Mouse (Mus musculus) stomach, embryonic 16.5 days (tissue): ENCODE results near the gene 4632433K11Rik. TPM values are rescaled to one million over a fixed set of nuclear protein-coding genes. Genes with fewer than 3 reads are reported as not detected.
A peak's percentile ranks its signal among the peaks of the same experiment; 100 is the strongest.
"Not testable (repeated sequence)": the region's sequence is repeated elsewhere in the genome, so short reads cannot be mapped to it uniquely, and the experiment has no call there.

Source experiments
- ATAC-seq: fragments of 200-750 bp; cut with Nextera tagmentation; 2 replicates; pipeline ENCODE4 v1.8.0; 2017; ENCODE audit warnings: moderate number of reproducible peaks, moderate TSS enrichment; ENCODE audit not compliant: insufficient read depth, low FRiP score
- H3K27ac ChIP-seq: fragments of 300-500 bp; sonication (generic); 2 replicates; pipeline ENCODE4 v1.5.1; 2014; ENCODE audit warnings: low read length
- H3K27me3 ChIP-seq: fragments of 300-500 bp; sonication (generic); 2 replicates; pipeline ENCODE4 v1.6.1; 2014; ENCODE audit warnings: low read length, control low read depth, mixed read lengths; ENCODE audit not compliant: control insufficient read depth, insufficient read depth
- H3K36me3 ChIP-seq: fragments of 300-500 bp; sonication (generic); 2 replicates; pipeline ENCODE4 v1.6.1; 2014; ENCODE audit warnings: low read length; ENCODE audit not compliant: control insufficient read depth, insufficient read depth
- H3K4me1 ChIP-seq: fragments of 300-500 bp; sonication (generic); 2 replicates; pipeline ENCODE4 v1.6.1; 2014; ENCODE audit warnings: low read length, control low read depth, mixed read lengths; ENCODE audit not compliant: control insufficient read depth, insufficient read depth
- H3K4me2 ChIP-seq: fragments of 300-500 bp; sonication (generic); 2 replicates; pipeline ENCODE4 v1.6.1; 2014; ENCODE audit warnings: low read depth, low read length, mixed read lengths
- H3K4me3 ChIP-seq: fragments of 300-500 bp; sonication (generic); replicated peaks from 2 replicates; pipeline ENCODE4 v1.5.1; 2014; ENCODE audit warnings: mild to moderate bottlenecking, low read length
- H3K9ac ChIP-seq: fragments of 300-500 bp; sonication (generic); 2 replicates; pipeline ENCODE4 v1.6.1; 2014; ENCODE audit warnings: low read length
- H3K9me3 ChIP-seq: fragments of 300-500 bp; sonication (generic); replicated peaks from 2 replicates; pipeline ENCODE4 v1.6.1; 2016; ENCODE audit warnings: low read length, control low read depth; ENCODE audit not compliant: control insufficient read depth
- WGBS: fragments of 180-500 bp; shearing (Covaris S2); extraction: QIAGEN DNeasy Blood & Tissue Kit; methylation state at CpG from one replicate; pipeline ENCODE4 v1.1.7; 2014; 5-methylcytosine and 5-hydroxymethylcytosine counted together
- polyA plus RNA-seq: library from polyadenylated mRNA; unstranded; fragments of >200 nt; fragmentation: Nextera tagmentation; extraction: Ambion mirVana; gene quantifications from 2 replicates; pipeline ENCODE4 v1.2.1, GENCODE M21; 2015

Gene 4632433K11Rik
- polyA plus RNA-seq, 1 experiment from 2014 or later, result not detected

- not testable (repeated sequence) for H3K9me3 ChIP-seq, ATAC-seq, H3K4me3 ChIP-seq, H3K27me3 ChIP-seq, H3K4me2 ChIP-seq, H3K27ac ChIP-seq, H3K4me1 ChIP-seq, H3K9ac ChIP-seq
- peaks cover 12% of the 10 kb centered on the region for H3K36me3 ChIP-seq
- 69% methylated on average over 8 of the region's 8 CpGs for WGBS
These were observed 31.0 kb upstream of the 4632433K11Rik start for GRCm38 (mm10) chr7:5002876-5003275.

- WGBS, result 97% methylated on average over 26 of the region's 26 CpGs
- 0 out of 2 replicates have a peak, but pooled peaks cover 2% of the 10 kb centered on the region for H3K9me3 ChIP-seq
- no peak overlapping the region for H3K4me2 ChIP-seq
- no peaks in the 10 kb centered on the region for H3K27me3 ChIP-seq
- H3K36me3 ChIP-seq, result peaks cover 58% of the 10 kb centered on the region
- H3K9ac ChIP-seq, result no peak overlapping the region
- H3K4me1 ChIP-seq, result no peaks in the 10 kb centered on the region
- no peak for ATAC-seq
- H3K4me3 ChIP-seq, result no peak overlapping the region
- H3K27ac ChIP-seq, result no peak overlapping the region
These were observed 25.7 kb upstream of the 4632433K11Rik start for GRCm38 (mm10) chr7:5008229-5008628.

GRCm38 (mm10) chr7:5012681-5013513 lies 21.0 kb upstream of the 4632433K11Rik start:
- WGBS, result 87% methylated on average over 27 of the region's 27 CpGs
- Histone ChIP-seq H3K9me3 (0 out of 2 replicates have a peak, but pooled peaks cover 2% of the 10 kb centered on the region), H3K4me2 (peak overlapping the region; percentile 55), H3K4me1 (peaks cover 5% of the 10 kb centered on the region), H3K27me3 (no peaks in the 10 kb centered on the region), H3K27ac (no peak overlapping the region), H3K9ac (no peak overlapping the region), H3K4me3 (0 out of 2 replicates have a peak overlapping the region, but pooled peaks have one; percentile 83), H3K36me3 (peaks cover 46% of the 10 kb centered on the region)
- no peak for ATAC-seq

- H3K4me3 ChIP-seq, result peak within 1 kb of the TSS; percentile 83
- WGBS, result under 1% methylated on average over 42 of the region's 42 CpGs
- no peaks in the 10 kb centered on the region for H3K27me3 ChIP-seq
- peak within 1 kb of the TSS; percentile 95 for H3K27ac ChIP-seq
- H3K4me2 ChIP-seq, result peak within 1 kb of the TSS; percentile 63
- ATAC-seq, result peak; percentile 84
- peaks cover 9% of the 10 kb centered on the region for H3K4me1 ChIP-seq
- H3K36me3 ChIP-seq, result peaks cover 30% of the 10 kb centered on the region
- H3K9ac ChIP-seq, result peak within 1 kb of the TSS; percentile 89
- H3K9me3 ChIP-seq, result no peaks in the 10 kb centered on the region
These were observed 19.4 kb upstream of the 4632433K11Rik start, which contains the start of the genes Zfp524 and Fiz1 for GRCm38 (mm10) chr7:5014251-5015117. TSS of gene Zfp524 (plus strand) at chr7:5014415. TSS of gene Fiz1 (minus strand) at chr7:5014697.

- peaks cover 10% of the 10 kb centered on the region for H3K4me1 ChIP-seq
- ATAC-seq, result peak; percentile 84
- WGBS, result under 1% methylated on average over 59 of the region's 76 CpGs
These were observed 18.6 kb upstream of the 4632433K11Rik start, which contains the start of gene Gm44973 for GRCm38 (mm10) chr7:5015118-5016001. TSS of gene Gm44973 (plus strand) at chr7:5015496.

GRCm38 (mm10) chr7:5016057-5016456 lies 17.9 kb upstream of the 4632433K11Rik start:
- peak overlapping the region; percentile 83 for H3K4me3 ChIP-seq
- no peaks in the 10 kb centered on the region for H3K9me3 ChIP-seq
- H3K4me2 ChIP-seq, result peak overlapping the region; percentile 63
- peaks cover 12% of the 10 kb centered on the region for H3K4me1 ChIP-seq
- H3K27me3 ChIP-seq, result no peaks in the 10 kb centered on the region
- peak overlapping the region; percentile 76 for H3K9ac ChIP-seq
- ATAC-seq, result no peak
- peak overlapping the region; percentile 95 for H3K27ac ChIP-seq
- peaks cover 16% of the 10 kb centered on the region for H3K36me3 ChIP-seq
- WGBS, result 55% methylated on average over 3 of the region's 3 CpGs

More at GRCm38 (mm10) chr7:5015118-5016001, 18.6 kb upstream of the 4632433K11Rik start, which contains the start of gene Gm44973:
- Histone ChIP-seq H3K36me3 (peaks cover 22% of the 10 kb centered on the region), H3K27me3 (no peaks in the 10 kb centered on the region), H3K9me3 (no peaks in the 10 kb centered on the region), H3K27ac (peak within 1 kb of the TSS; percentile 95), H3K4me3 (peak within 1 kb of the TSS; percentile 83), H3K9ac (peak within 1 kb of the TSS; percentile 89), H3K4me2 (peak within 1 kb of the TSS; percentile 63)

GRCm38 (mm10) chr7:5016920-5017319 lies 17.0 kb upstream of the 4632433K11Rik start:
- Histone ChIP-seq H3K9me3 (no peaks in the 10 kb centered on the region), H3K4me3 (no peak overlapping the region), H3K4me1 (peaks cover 20% of the 10 kb centered on the region), H3K36me3 (peaks cover 7% of the 10 kb centered on the region), H3K4me2 (no peak overlapping the region), H3K27ac (no peak overlapping the region), H3K27me3 (no peaks in the 10 kb centered on the region), H3K9ac (no peak overlapping the region)
- WGBS, result 100% methylated on average over 2 of the region's 2 CpGs
- ATAC-seq, result no peak

- Histone ChIP-seq H3K9ac (no peak overlapping the region), H3K36me3 (peaks cover 6% of the 10 kb centered on the region), H3K4me3 (no peak overlapping the region), H3K27ac (no peak overlapping the region), H3K4me2 (no peak overlapping the region), H3K9me3 (no peaks in the 10 kb centered on the region), H3K4me1 (peaks cover 20% of the 10 kb centered on the region), H3K27me3 (no peaks in the 10 kb centered on the region)
- WGBS, result 88% methylated on average over 16 of the region's 16 CpGs
- no peak for ATAC-seq
These were observed 16.6 kb upstream of the 4632433K11Rik start for GRCm38 (mm10) chr7:5017352-5017751.
